Mouse (Mus musculus) embryonic facial prominence, embryonic 12.5 days (tissue): ENCODE measurements around the gene Gcn1l1. TPM values are rescaled to one million over a fixed set of nuclear protein-coding genes. Genes with fewer than 3 reads are reported as not detected.
A peak's percentile ranks its signal among the peaks of the same experiment; 100 is the strongest.

Source experiments
- ATAC-seq: fragments of 200-750 bp; cut with Nextera tagmentation; 2 replicates; pipeline ENCODE4 v1.8.0; 2017; ENCODE audit not compliant: insufficient number of reproducible peaks, insufficient read depth, low FRiP score, low TSS enrichment
- H3K27ac ChIP-seq: fragments of 300-500 bp; sonication (generic); 2 replicates; pipeline ENCODE4 v1.5.1; 2016; ENCODE audit warnings: mild to moderate bottlenecking
- H3K27me3 ChIP-seq: fragments of 300-500 bp; sonication (generic); 2 replicates; pipeline ENCODE4 v1.6.1; 2016; ENCODE audit warnings: mild to moderate bottlenecking, moderate library complexity
- H3K36me3 ChIP-seq: fragments of 300-500 bp; sonication (generic); 2 replicates; pipeline ENCODE4 v1.6.1; 2016; ENCODE audit warnings: mild to moderate bottlenecking
- H3K4me1 ChIP-seq: fragments of 300-500 bp; sonication (generic); 2 replicates; pipeline ENCODE4 v1.6.1; 2016
- H3K4me2 ChIP-seq: fragments of 300-500 bp; sonication (generic); replicated peaks from 2 replicates; pipeline ENCODE4 v1.6.1; 2016; ENCODE audit warnings: mild to moderate bottlenecking, moderate library complexity
- H3K4me3 ChIP-seq: fragments of 300-500 bp; sonication (generic); 2 replicates; pipeline ENCODE4 v1.5.1; 2016; ENCODE audit warnings: mild to moderate bottlenecking
- H3K9ac ChIP-seq: fragments of 300-500 bp; sonication (generic); 2 replicates; pipeline ENCODE4 v1.6.1; 2016; ENCODE audit warnings: mild to moderate bottlenecking, moderate library complexity
- H3K9me3 ChIP-seq: fragments of 300-500 bp; sonication (generic); 2 replicates; pipeline ENCODE4 v1.6.1; 2016; ENCODE audit warnings: mild to moderate bottlenecking, moderate library complexity
- WGBS: fragments of 180-500 bp; shearing (Covaris S2); methylation state at CpG from one replicate; pipeline ENCODE4 v1.1.7; 2016; 5-methylcytosine and 5-hydroxymethylcytosine counted together
- polyA plus RNA-seq: library from polyadenylated mRNA; unstranded; fragments of >200 nt; fragmentation: Nextera tagmentation; extraction: Ambion mirVana; gene quantifications from 2 replicates; pipeline ENCODE4 v1.2.1, GENCODE M21; 2016

Gene Gcn1l1
- polyA plus RNA-seq, 1 experiment from 2014 or later = 56.1 TPM

DNA sequence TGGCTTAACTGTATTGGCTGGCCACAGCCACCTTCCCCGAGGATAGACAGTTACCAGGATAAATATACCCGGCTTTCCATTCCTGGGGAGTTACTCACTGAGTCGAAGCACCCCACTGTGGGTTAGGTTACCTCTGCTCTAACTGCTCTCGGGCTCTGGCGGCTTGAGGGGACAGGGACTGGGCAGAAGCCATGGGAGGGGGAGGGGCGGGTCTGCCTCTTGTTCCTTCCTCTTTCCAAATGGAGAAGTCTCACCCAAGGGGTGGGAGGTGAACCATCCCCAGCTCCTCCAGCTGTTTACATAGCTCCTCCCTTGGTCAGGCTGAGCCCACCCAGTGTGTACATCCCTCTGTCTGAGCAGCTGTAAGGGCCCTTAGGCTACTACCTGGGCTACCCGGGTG is 29.4 kb upstream of the Gcn1l1 start:
- peaks cover 55% of the 10 kb centered on the region for H3K4me1 ChIP-seq
- no peaks in the 10 kb centered on the region for H3K9me3 ChIP-seq
- H3K4me3 ChIP-seq = no peak overlapping the region
- 29% methylated on average over 7 of the region's 7 CpGs for WGBS
- 0 out of 2 replicates have a peak overlapping the region, but pooled peaks have one; percentile 26 for H3K27ac ChIP-seq
- no peaks in the 10 kb centered on the region for H3K36me3 ChIP-seq
- H3K4me2 ChIP-seq = no peak overlapping the region
- H3K27me3 ChIP-seq = no peaks in the 10 kb centered on the region
- no peak overlapping the region for H3K9ac ChIP-seq
- no peak for ATAC-seq

- Histone ChIP-seq H3K27ac (no peak overlapping the region), H3K4me3 (no peak overlapping the region), H3K27me3 (no peaks in the 10 kb centered on the region), H3K4me1 (peaks cover 50% of the 10 kb centered on the region), H3K4me2 (0 out of 2 replicates have a peak overlapping the region, but pooled peaks have one; percentile 2), H3K9ac (no peak overlapping the region), H3K36me3 (no peaks in the 10 kb centered on the region), H3K9me3 (no peaks in the 10 kb centered on the region)
- 69% methylated on average over 13 of the region's 13 CpGs for WGBS
- peak; percentile 12; the same call in 1 of the 2 replicates for ATAC-seq
These were observed 26.9 kb upstream of the Gcn1l1 start for GRCm38 (mm10) chr5:115538017-115538692.

DNA sequence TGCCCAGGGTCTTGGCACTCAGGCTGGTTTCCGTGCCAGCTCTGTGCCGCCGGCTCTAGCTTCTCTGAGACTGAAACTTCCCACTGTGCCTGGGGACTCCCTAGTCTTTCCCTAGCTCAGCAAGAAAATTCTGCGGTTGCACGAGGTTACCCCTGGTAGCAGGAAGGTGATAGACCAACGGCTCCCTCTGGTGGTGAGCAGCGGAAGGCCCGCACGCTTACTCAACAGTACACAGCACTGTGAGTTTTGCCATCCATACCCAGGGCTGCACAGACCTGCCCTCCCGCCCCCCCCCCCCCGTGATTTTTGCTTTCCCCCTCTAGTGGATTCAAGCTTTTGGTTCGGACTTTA is 26.4 kb upstream of the Gcn1l1 start:
- H3K9ac ChIP-seq = no peak overlapping the region
- WGBS = under 1% methylated on average over 12 of the region's 12 CpGs

GRCm38 (mm10) chr5:115542635-115543384 is 22.2 kb upstream of the Gcn1l1 start:
- 37% methylated on average over 19 of the region's 19 CpGs for WGBS
- no peaks in the 10 kb centered on the region for H3K27me3 ChIP-seq
- peaks cover 25% of the 10 kb centered on the region for H3K36me3 ChIP-seq
- H3K9ac ChIP-seq = peak overlapping the region; percentile 34; the same call in 1 of the 2 replicates
- no peak overlapping the region for H3K4me3 ChIP-seq
- no peak for ATAC-seq
- H3K4me2 ChIP-seq = 0 out of 2 replicates have a peak overlapping the region, but pooled peaks have one; percentile 21
- peak overlapping the region; percentile 67 for H3K27ac ChIP-seq
- H3K9me3 ChIP-seq = no peaks in the 10 kb centered on the region
- H3K4me1 ChIP-seq = peaks cover 51% of the 10 kb centered on the region

More for the DNA sequence above, 26.4 kb upstream of the Gcn1l1 start:
- no peaks in the 10 kb centered on the region for H3K9me3 ChIP-seq
- no peaks in the 10 kb centered on the region for H3K36me3 ChIP-seq
- no peaks in the 10 kb centered on the region for H3K27me3 ChIP-seq
- no peak overlapping the region for H3K4me3 ChIP-seq
- no peak overlapping the region for H3K27ac ChIP-seq
- H3K4me2 ChIP-seq = 0 out of 2 replicates have a peak overlapping the region, but pooled peaks have one; percentile 2
- ATAC-seq = peak; percentile 86
- H3K4me1 ChIP-seq = peaks cover 50% of the 10 kb centered on the region

DNA sequence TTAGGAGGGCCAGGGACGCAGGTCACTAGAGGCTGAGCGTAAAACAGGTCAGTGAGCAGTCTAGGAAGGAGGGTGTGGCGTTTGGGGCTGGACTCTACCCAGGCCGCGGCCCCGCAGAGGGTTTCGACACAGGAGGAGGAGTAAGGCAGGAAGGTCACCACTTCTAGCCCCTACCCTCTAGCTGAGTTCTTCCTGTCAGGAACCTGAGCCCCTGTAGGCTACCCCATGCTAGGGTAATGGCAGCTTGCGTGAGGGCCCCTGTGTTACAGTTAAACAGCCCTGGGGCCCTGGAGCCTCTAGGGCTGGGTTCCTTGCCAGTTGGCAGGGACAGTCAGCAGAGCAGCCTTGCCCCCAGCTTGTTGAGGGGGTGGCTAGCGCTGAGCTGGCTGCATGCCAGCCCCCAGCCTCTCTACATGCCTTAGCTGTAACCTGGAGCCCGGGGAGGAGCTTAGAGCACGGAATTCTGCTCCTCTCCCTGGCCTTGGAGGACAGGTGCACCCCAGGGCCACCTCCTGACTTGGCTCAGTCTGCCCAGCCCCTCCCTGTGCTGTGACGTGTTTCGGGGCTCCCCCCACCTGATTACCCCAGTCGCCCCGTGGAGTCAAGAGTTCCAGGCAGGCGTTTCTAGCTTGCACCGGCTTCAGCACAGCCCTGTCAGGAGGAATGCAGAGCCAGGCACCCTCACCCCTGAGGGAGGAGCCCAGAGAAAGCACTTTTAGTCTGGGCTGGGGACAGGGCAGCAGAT is 21.4 kb upstream of the Gcn1l1 start:
- no peak overlapping the region for H3K9ac ChIP-seq
- H3K4me3 ChIP-seq = no peak overlapping the region
- peaks cover 34% of the 10 kb centered on the region for H3K36me3 ChIP-seq
- peak overlapping the region; percentile 67 for H3K27ac ChIP-seq
- H3K4me2 ChIP-seq = peak overlapping the region; percentile 21; the same call in 1 of the 2 replicates
- H3K9me3 ChIP-seq = no peaks in the 10 kb centered on the region
- H3K27me3 ChIP-seq = no peaks in the 10 kb centered on the region
- 48% methylated on average over 16 of the region's 17 CpGs for WGBS
- peaks cover 42% of the 10 kb centered on the region for H3K4me1 ChIP-seq
- ATAC-seq = peak; percentile 53; the same call in 1 of the 2 replicates

DNA sequence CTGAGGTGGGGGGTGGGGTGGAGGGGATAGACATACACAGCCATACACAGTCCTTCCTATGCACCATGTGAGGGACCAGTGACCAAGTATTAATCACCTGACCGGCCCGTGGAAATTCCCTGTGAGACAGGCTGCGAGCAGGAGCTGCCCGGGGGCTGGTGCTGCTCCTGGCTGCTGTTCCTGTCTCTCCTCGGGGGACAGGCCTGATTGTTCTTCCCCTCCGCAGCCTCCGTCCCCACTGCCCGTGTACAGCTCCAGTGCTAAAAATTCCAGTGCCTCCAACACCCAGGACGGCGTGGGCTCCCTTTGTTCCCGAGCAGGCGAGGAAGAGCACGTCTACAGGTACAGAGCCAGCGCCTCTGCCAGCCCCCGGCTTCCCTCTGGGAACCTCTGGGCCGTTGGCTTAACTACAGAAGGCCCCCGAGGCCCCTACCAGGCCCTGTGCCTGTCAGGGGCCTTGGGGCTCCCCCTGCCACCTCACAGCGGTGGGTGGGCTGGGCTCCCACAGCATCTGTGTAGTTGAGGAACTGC is 20.3 kb upstream of the Gcn1l1 start:
- H3K4me1 ChIP-seq = peaks cover 42% of the 10 kb centered on the region
- H3K9me3 ChIP-seq = no peaks in the 10 kb centered on the region
- H3K27me3 ChIP-seq = no peaks in the 10 kb centered on the region
- peak overlapping the region; percentile 61 for H3K27ac ChIP-seq
- no peak for ATAC-seq
- no peak overlapping the region for H3K4me3 ChIP-seq
- H3K9ac ChIP-seq = peak overlapping the region; percentile 38
- H3K36me3 ChIP-seq = peaks cover 44% of the 10 kb centered on the region
- 46% methylated on average over 18 of the region's 18 CpGs for WGBS
- no peak overlapping the region for H3K4me2 ChIP-seq

- H3K27ac ChIP-seq = no peak overlapping the region
- H3K27me3 ChIP-seq = no peaks in the 10 kb centered on the region
- peaks cover 49% of the 10 kb centered on the region for H3K36me3 ChIP-seq
- no peak overlapping the region for H3K4me2 ChIP-seq
- no peaks in the 10 kb centered on the region for H3K9me3 ChIP-seq
- WGBS = 82% methylated on average over 14 of the region's 14 CpGs
- H3K9ac ChIP-seq = no peak overlapping the region
- peaks cover 42% of the 10 kb centered on the region for H3K4me1 ChIP-seq
- no peak overlapping the region for H3K4me3 ChIP-seq
- ATAC-seq = no peak
These were observed 19.4 kb upstream of the Gcn1l1 start for GRCm38 (mm10) chr5:115545636-115546035.

DNA sequence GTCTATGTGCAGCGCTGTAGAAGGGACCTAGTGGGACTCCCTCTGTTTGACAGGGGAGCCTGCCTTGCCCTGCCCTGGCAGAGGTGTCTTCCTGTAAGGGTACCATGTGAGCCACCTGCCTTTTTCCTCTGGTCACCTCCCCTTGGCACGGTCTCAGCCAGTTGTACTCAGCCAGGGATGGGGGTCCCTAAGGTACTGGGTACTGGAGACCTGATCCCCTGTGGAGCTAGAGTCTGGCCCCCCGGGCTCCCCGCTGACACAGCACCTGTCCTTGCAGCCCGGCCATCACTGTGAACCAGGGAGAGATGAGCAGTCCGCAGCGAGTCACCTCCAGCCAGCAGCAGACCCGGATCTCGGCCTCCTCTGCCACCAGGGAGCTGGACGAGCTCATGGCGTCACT is 18.5 kb upstream of the Gcn1l1 start:
- Histone ChIP-seq H3K36me3 (peaks cover 53% of the 10 kb centered on the region), H3K27me3 (no peaks in the 10 kb centered on the region), H3K4me2 (no peak overlapping the region), H3K4me1 (peaks cover 42% of the 10 kb centered on the region), H3K9ac (no peak overlapping the region), H3K9me3 (no peaks in the 10 kb centered on the region), H3K27ac (peak overlapping the region; percentile 4; the same call in 1 of the 2 replicates), H3K4me3 (no peak overlapping the region)
- ATAC-seq = no peak
- 52% methylated on average over 11 of the region's 11 CpGs for WGBS

DNA sequence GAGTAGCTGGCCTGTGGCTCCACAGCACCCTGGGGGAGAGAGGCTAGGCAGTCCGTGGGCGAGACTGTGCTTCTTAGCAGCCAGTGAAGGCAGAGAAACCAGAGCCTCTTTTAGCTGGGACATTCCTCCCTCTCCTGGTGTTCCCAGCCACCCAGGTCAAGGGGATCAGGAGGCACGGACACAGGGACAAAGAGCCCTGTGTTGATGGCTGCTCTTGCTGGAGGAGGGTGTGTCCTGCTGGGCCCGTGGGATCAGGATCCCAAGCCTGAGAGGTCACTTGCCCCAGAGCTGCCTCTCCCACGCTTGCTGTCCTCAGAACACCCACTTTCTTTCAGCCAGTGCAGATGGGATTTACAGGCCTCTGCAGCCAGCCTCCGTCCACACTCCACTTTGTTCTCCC is 18.0 kb upstream of the Gcn1l1 start:
- no peak overlapping the region for H3K9ac ChIP-seq
- WGBS = 26% methylated on average over 6 of the region's 6 CpGs
- H3K4me2 ChIP-seq = no peak overlapping the region
- peaks cover 57% of the 10 kb centered on the region for H3K36me3 ChIP-seq
- no peaks in the 10 kb centered on the region for H3K27me3 ChIP-seq
- H3K9me3 ChIP-seq = no peaks in the 10 kb centered on the region
- H3K27ac ChIP-seq = peak overlapping the region; percentile 4
- ATAC-seq = no peak
- H3K4me1 ChIP-seq = peaks cover 42% of the 10 kb centered on the region
- no peak overlapping the region for H3K4me3 ChIP-seq

GRCm38 (mm10) chr5:115547421-115547820 is 17.6 kb upstream of the Gcn1l1 start:
- Histone ChIP-seq H3K9ac (no peak overlapping the region), H3K27ac (peak overlapping the region; percentile 4; the same call in 1 of the 2 replicates), H3K4me1 (peaks cover 38% of the 10 kb centered on the region), H3K4me2 (no peak overlapping the region), H3K9me3 (no peaks in the 10 kb centered on the region), H3K36me3 (peaks cover 61% of the 10 kb centered on the region), H3K27me3 (no peaks in the 10 kb centered on the region), H3K4me3 (no peak overlapping the region)
- ATAC-seq = no peak
- WGBS = 59% methylated on average over 7 of the region's 7 CpGs

GRCm38 (mm10) chr5:115548501-115549285 is 16.4 kb upstream of the Gcn1l1 start:
- WGBS = 93% methylated on average over 18 of the region's 18 CpGs
- no peak overlapping the region for H3K4me2 ChIP-seq
- H3K4me3 ChIP-seq = no peak overlapping the region
- H3K27ac ChIP-seq = no peak overlapping the region
- no peaks in the 10 kb centered on the region for H3K27me3 ChIP-seq
- no peaks in the 10 kb centered on the region for H3K9me3 ChIP-seq
- H3K4me1 ChIP-seq = peaks cover 25% of the 10 kb centered on the region
- no peak overlapping the region for H3K9ac ChIP-seq
- H3K36me3 ChIP-seq = peaks cover 73% of the 10 kb centered on the region
- no peak for ATAC-seq
